Mouse (Mus musculus) frontal cortex, postnatal 14 days (tissue): ENCODE data around the gene Naa30.
A peak's percentile ranks its signal among the peaks of the same experiment; 100 is the strongest.
"Not testable (repeated sequence)": the region's sequence is repeated elsewhere in the genome, so short reads cannot be mapped to it uniquely, and the experiment has no call there.

Experiments
- DNase-seq, 2 experiments: peaks; one replicate each; pipeline ENCODE4 v3.0.0; 2022; ENCODE audit warnings: low spot score in 2 of 2

The Naa30 gene

GRCm38 (mm10) chr14:49171867-49172581 is at the start of gene Naa30:
Gene Naa30, plus strand, starts transcription at chr14:49172226.
- peak; percentile 91 to 92 for DNase-seq

GRCm38 (mm10) chr14:49127162-49127779 is 44.8 kb upstream of the Naa30 start:
- DNase-seq = no peak

GRCm38 (mm10) chr14:49128544-49129263 is 43.3 kb upstream of the Naa30 start:
- DNase-seq = no peak

GRCm38 (mm10) chr14:49132391-49132790 is 39.6 kb upstream of the Naa30 start:
- no peak for DNase-seq

GRCm38 (mm10) chr14:49138171-49138570 is 33.9 kb upstream of the Naa30 start:
- no peak for DNase-seq

GRCm38 (mm10) chr14:49140756-49141155 is 31.3 kb upstream of the Naa30 start:
- no peak for DNase-seq

GRCm38 (mm10) chr14:49153801-49154200 is 18.2 kb upstream of the Naa30 start:
- peak in 1 of 2 experiments; percentile 40 for DNase-seq

- DNase-seq = no peak
Observed at GRCm38 (mm10) chr14:49155572-49155971, 16.5 kb upstream of the Naa30 start.

- no peak for DNase-seq
Observed at GRCm38 (mm10) chr14:49158143-49158925, 13.7 kb upstream of the Naa30 start.

- no peak for DNase-seq
Observed at GRCm38 (mm10) chr14:49171286-49171685, 740 bp upstream of the Naa30 start.

GRCm38 (mm10) chr14:49172582-49172988 is 559 bp downstream of the Naa30 start:
- DNase-seq = peak in 1 of 2 experiments; percentile 30

GRCm38 (mm10) chr14:49173290-49174135 is 1.5 kb downstream of the Naa30 start:
- no peak for DNase-seq

GRCm38 (mm10) chr14:49179736-49180135 is 7.7 kb downstream of the Naa30 start:
- no peak for DNase-seq

- DNase-seq = no peak
Observed at GRCm38 (mm10) chr14:49186270-49186669, 14.2 kb downstream of the Naa30 start.

- DNase-seq = no peak
Observed at GRCm38 (mm10) chr14:49197031-49197527, 25.1 kb downstream of the Naa30 start.

GRCm38 (mm10) chr14:49201073-49201778 is 29.2 kb downstream of the Naa30 start:
- no peak for DNase-seq

- DNase-seq = not testable (repeated sequence)
Observed at GRCm38 (mm10) chr14:49210215-49210614, 38.2 kb downstream of the Naa30 start.

GRCm38 (mm10) chr14:49218677-49219076 is 46.7 kb downstream of the Naa30 start:
- no peak for DNase-seq

- not testable (repeated sequence) for DNase-seq
Observed at GRCm38 (mm10) chr14:49219466-49220022, 47.5 kb downstream of the Naa30 start.

- no peak for DNase-seq
Observed at GRCm38 (mm10) chr14:49221771-49222170, 49.7 kb downstream of the Naa30 start.
